Mouse (Mus musculus): Measurements from ENCODE around the gene Kif1bp. TPM values are rescaled to one million over a fixed set of nuclear protein-coding genes. Genes with fewer than 3 reads are reported as not detected.

Kif1bp gene
- polyA plus RNA-seq, 1 experiment from 2014 or later: 36.5 TPM

DNA sequence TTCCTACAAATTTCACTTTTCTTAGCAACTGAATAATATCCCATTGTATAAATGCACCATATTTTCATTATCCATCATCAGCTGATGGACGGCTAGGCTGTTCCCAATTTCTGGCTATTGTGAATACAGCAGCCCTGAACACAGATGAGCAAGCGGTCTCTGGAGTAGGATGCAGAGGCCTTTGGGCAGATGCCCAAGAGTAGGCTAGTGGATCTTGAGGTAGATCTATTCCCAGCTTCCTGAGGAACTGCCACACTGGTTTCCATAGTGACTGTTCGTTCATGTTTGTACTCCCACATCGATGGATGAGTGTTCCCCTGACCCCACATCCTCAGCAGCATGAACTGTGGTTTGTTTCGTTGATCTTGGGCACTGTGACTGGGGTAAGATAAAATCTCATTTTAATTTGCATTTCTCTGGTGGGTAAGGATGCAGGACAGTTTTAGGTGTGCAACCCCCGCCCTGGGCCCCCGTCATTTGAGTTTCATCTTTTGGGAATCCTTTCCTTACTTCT is 27.4 kb downstream of the Kif1bp start:
- Histone ChIP-seq H3K27ac (no peak overlapping the region), H3K4me2 (no peak overlapping the region), H3K27me3 (no peaks in the 10 kb centered on the region), H3K9me3 (no peaks in the 10 kb centered on the region), H3K4me1 (no peaks in the 10 kb centered on the region), H3K9ac (no peak overlapping the region), H3K4me3 (no peak overlapping the region), H3K36me3 (no peaks in the 10 kb centered on the region)
- WGBS: 63% methylated on average over 7 of the region's 7 CpGs
- ATAC-seq (ENCODE audit: borderline replicate concordance, extremely low read depth, low FRiP score, low TSS enrichment): no peak

DNA sequence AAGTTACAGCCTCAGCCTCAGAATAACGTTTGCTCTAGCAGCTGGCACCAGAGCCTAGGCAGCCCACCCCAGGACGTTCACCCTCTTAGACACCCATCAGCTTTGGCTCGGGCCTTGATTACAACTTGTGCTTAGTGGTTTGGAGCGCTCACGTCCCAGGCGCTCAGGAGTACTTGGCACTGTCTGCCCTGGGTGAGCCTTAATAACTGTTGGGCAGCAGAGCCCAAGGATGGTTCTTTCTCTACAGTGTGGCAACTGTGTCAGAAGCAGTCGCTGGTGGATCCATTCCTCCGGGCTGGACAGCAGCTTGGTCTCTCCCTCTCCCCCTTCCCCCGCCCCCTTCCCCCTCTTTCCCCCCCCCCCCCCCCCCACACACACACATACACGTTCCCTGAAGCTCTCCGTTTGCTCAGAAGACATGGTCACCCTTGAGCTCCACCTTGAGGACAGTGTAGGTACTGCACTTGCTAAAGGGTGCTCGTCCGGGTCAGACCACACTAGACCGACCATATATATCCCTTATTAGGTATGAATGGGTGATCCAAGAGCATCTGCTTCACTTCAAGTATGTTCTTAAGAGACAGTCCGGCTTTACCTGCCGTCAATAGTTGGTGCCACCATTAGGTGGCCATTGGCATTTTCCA is 28.6 kb downstream of the Kif1bp start:
- no peak overlapping the region for H3K4me3 ChIP-seq
- 22% methylated on average over 15 of the region's 16 CpGs for whole genome bisulfite sequencing
- H3K36me3 ChIP-seq: no peaks in the 10 kb centered on the region
- no peaks in the 10 kb centered on the region for H3K9me3 ChIP-seq
- no peak for ATAC-seq (ENCODE audit: borderline replicate concordance, extremely low read depth, low FRiP score, low TSS enrichment)
- no peak overlapping the region for H3K4me2 ChIP-seq
- no peak overlapping the region for H3K9ac ChIP-seq
- no peaks in the 10 kb centered on the region for H3K4me1 ChIP-seq
- H3K27me3 ChIP-seq: no peaks in the 10 kb centered on the region
- no peak overlapping the region for H3K27ac ChIP-seq

DNA sequence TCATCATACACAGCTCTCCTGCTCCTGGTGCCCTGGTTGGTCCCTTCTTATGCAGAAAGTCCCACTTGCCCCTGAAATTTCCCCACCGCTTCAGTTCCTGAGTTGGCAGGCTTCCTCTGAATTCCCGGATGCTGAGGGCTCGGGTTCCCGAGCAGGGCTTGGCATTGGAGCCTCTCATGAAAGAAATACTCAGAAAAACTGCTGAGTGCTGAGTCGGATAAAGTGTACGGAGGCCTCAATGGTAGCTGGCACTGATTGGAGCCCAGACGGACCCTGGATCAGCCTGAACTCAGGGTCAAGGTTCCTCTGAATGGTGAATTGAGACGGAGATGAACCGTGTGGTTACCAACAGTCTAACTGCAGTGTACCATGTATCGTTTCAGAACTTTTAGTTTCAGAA is 31.8 kb downstream of the Kif1bp start:
- Histone ChIP-seq H3K27me3 (no peaks in the 10 kb centered on the region), H3K36me3 (no peaks in the 10 kb centered on the region), H3K9me3 (no peaks in the 10 kb centered on the region), H3K4me1 (no peaks in the 10 kb centered on the region), H3K4me3 (no peak overlapping the region), H3K27ac (no peak overlapping the region), H3K4me2 (no peak overlapping the region), H3K9ac (no peak overlapping the region)
- no peak for ATAC-seq (ENCODE audit: borderline replicate concordance, extremely low read depth, low FRiP score, low TSS enrichment)
- WGBS: 69% methylated on average over 10 of the region's 10 CpGs

DNA sequence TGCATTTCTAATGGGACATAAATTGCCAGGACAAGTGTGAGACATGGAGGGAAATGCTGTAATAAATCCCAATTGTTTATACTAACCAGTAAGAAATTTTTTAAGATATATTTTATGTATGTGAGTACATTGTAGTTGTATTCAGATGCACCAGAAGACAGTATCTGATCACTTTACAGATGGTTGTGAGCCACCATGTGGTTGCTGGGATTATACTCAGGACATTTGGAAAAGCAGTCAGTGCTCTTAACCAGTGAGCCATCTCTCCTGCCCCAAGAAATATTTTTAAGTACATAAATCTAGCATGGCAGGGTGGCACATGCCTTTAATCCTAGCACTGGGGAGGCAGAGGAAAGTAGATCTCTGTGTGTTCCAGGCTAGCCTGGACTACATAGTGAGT is 32.5 kb downstream of the Kif1bp start:
- no peak for ATAC-seq (ENCODE audit: borderline replicate concordance, extremely low read depth, low FRiP score, low TSS enrichment)
- H3K9me3 ChIP-seq: no peaks in the 10 kb centered on the region
- H3K4me1 ChIP-seq: no peaks in the 10 kb centered on the region
- H3K9ac ChIP-seq: no peak overlapping the region
- no peaks in the 10 kb centered on the region for H3K27me3 ChIP-seq
- H3K36me3 ChIP-seq: no peaks in the 10 kb centered on the region
- H3K4me3 ChIP-seq: no peak overlapping the region
- H3K27ac ChIP-seq: no peak overlapping the region
- H3K4me2 ChIP-seq: no peak overlapping the region

DNA sequence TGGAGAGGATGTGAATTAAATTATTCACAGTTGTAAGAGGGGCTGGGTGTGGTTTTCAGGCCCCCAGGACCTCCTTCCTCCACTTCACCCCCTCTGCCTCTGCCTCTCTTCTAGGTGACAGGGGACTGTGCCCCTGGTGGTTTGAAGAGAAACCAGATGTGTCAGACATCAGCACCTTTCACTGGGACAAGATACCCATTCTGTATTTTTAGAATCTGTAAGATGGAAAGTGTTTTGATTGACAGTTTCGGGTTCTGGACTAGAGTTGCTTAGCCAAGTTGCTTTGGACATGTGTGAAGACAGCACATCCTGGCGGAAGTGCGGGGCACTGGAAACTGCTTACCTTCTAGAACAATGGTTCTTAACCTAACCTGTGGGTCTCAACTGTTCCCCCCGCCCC is 33.9 kb downstream of the Kif1bp start:
- H3K27ac ChIP-seq: no peak overlapping the region
- no peaks in the 10 kb centered on the region for H3K27me3 ChIP-seq
- ATAC-seq (ENCODE audit: borderline replicate concordance, extremely low read depth, low FRiP score, low TSS enrichment): no peak
- no peaks in the 10 kb centered on the region for H3K4me1 ChIP-seq
- no peak overlapping the region for H3K4me2 ChIP-seq
- H3K36me3 ChIP-seq: no peaks in the 10 kb centered on the region
- WGBS: 78% methylated on average over 4 of the region's 4 CpGs
- no peak overlapping the region for H3K9ac ChIP-seq
- H3K4me3 ChIP-seq: no peak overlapping the region
- H3K9me3 ChIP-seq: no peaks in the 10 kb centered on the region

DNA sequence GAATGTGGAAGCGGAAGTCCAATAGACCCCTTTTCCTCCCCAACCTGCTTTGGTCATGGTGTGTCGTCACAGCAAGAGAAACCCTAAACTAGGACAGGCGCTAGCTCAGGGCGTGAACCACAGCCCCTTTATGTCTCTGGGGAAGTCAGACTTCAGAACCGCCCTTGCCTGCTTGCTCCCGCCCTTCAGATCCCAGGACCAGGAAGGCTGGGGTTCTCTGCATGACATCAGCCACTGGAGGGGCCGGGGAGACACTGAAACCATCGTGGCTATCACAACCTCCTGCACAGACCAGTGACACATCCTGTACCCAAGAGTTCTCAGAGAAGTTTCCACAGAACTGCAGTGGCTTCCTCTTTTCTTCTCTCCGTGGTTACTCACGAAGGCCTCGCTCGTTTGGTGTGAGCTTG is 34.9 kb downstream of the Kif1bp start:
- Histone ChIP-seq H3K4me3 (no peak overlapping the region), H3K27me3 (no peaks in the 10 kb centered on the region), H3K4me1 (no peaks in the 10 kb centered on the region), H3K4me2 (no peak overlapping the region), H3K9me3 (no peaks in the 10 kb centered on the region), H3K9ac (no peak overlapping the region), H3K27ac (no peak overlapping the region), H3K36me3 (no peaks in the 10 kb centered on the region)
- 72% methylated on average over 12 of the region's 12 CpGs for WGBS
- no peak for ATAC-seq (ENCODE audit: borderline replicate concordance, extremely low read depth, low FRiP score, low TSS enrichment)

DNA sequence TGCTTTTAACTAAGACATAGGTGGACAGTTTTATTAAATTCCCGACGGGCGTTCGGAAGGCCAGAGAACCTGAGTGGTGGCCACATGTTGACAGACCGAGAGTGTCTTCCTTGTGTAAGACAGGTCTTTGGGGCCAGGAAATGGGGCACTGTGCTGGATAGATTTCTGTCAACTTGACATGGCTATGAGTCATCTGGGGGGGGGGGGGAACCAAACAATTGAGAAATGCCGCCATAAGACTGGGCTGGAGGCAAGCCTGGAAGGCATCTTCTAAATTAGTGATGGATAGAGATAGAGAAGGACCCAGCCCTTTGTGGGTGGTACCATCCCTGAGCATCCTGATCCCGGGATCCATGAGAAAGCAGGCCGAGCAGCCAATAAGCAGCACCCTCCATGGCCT is 35.3 kb downstream of the Kif1bp start:
- ATAC-seq (ENCODE audit: borderline replicate concordance, extremely low read depth, low FRiP score, low TSS enrichment): no peak
- no peaks in the 10 kb centered on the region for H3K9me3 ChIP-seq
- no peaks in the 10 kb centered on the region for H3K36me3 ChIP-seq
- H3K9ac ChIP-seq: no peak overlapping the region
- H3K27me3 ChIP-seq: no peaks in the 10 kb centered on the region
- no peak overlapping the region for H3K27ac ChIP-seq
- H3K4me1 ChIP-seq: no peaks in the 10 kb centered on the region
- no peak overlapping the region for H3K4me3 ChIP-seq
- H3K4me2 ChIP-seq: no peak overlapping the region
- 85% methylated on average over 8 of the region's 8 CpGs for WGBS

DNA sequence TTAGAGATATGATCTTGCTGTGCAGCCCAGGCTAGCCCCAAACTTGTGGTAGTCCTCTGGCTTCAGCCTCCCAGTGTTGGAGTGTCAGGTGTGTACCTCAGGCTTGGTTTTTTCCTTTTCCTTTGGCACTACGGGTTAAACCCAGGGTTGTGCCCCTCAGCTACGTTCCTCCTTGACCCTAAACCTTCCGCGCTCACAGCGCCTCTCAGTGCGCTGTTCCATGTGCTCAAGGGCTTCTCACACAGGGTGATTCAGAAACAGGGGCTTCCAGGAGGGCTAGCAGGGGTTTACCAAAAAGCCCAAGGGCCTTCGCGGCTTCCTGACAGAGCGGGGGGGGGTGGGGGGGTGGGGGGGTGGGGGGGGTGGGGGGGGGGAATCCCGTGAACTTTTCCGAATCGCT is 35.8 kb downstream of the Kif1bp start:
- no peak overlapping the region for H3K4me2 ChIP-seq
- WGBS: 88% methylated on average over 12 of the region's 12 CpGs
- no peaks in the 10 kb centered on the region for H3K9me3 ChIP-seq
- H3K4me1 ChIP-seq: no peaks in the 10 kb centered on the region
- no peak overlapping the region for H3K9ac ChIP-seq
- no peak overlapping the region for H3K4me3 ChIP-seq
- H3K27me3 ChIP-seq: no peaks in the 10 kb centered on the region
- no peaks in the 10 kb centered on the region for H3K36me3 ChIP-seq
- H3K27ac ChIP-seq: no peak overlapping the region
- no peak for ATAC-seq (ENCODE audit: borderline replicate concordance, extremely low read depth, low FRiP score, low TSS enrichment)

DNA sequence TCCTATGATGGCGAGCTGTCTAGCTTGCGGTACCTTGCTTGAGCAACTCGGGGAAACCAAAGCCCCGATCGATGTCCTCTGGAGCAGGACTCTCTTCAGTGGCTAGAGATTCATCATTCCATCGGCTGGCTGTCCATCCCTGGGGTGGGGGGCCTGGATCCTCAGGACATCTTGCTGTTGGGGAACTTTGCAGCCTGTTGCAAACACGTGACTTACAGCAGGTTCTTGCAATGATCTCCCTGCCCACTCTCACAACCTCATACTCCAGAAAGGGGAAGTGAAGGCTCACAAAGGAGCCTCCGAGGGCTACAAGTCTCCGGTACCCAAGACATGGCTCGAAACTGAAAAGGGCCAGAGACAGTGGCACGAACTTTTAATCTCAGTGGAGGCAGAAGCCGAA is 36.8 kb downstream of the Kif1bp start:
- no peak for ATAC-seq (ENCODE audit: borderline replicate concordance, extremely low read depth, low FRiP score, low TSS enrichment)
- 87% methylated on average over 12 of the region's 12 CpGs for WGBS
- Histone ChIP-seq H3K27me3 (no peaks in the 10 kb centered on the region), H3K4me3 (no peak overlapping the region), H3K9me3 (no peaks in the 10 kb centered on the region), H3K4me1 (no peaks in the 10 kb centered on the region), H3K27ac (no peak overlapping the region), H3K4me2 (no peak overlapping the region), H3K36me3 (no peaks in the 10 kb centered on the region), H3K9ac (no peak overlapping the region)

DNA sequence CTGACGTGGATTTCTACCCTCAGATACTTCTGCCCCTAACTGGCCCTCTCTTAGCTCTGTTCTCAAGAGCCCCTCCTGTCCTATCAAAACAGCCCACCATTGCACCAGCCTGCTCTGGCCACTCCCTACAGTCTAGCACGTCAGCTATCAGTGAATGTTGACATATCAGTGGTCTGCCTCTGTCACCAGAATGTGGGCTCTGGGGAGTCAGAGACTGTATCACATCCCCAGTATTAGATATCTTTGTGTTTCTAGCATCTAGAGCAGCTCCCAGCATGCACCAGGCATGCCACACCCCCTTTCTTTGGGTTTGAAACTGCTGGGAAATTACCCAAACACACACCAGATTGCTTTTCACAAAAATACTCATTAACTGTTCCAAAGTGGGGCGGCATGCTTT is 37.5 kb downstream of the Kif1bp start:
- Histone ChIP-seq H3K9ac (no peak overlapping the region), H3K9me3 (no peaks in the 10 kb centered on the region), H3K4me3 (no peak overlapping the region), H3K4me1 (no peaks in the 10 kb centered on the region), H3K27me3 (no peaks in the 10 kb centered on the region), H3K4me2 (no peak overlapping the region), H3K36me3 (no peaks in the 10 kb centered on the region), H3K27ac (no peak overlapping the region)
- no peak for ATAC-seq (ENCODE audit: borderline replicate concordance, extremely low read depth, low FRiP score, low TSS enrichment)
- 49% methylated on average over 3 of the region's 3 CpGs for WGBS

DNA sequence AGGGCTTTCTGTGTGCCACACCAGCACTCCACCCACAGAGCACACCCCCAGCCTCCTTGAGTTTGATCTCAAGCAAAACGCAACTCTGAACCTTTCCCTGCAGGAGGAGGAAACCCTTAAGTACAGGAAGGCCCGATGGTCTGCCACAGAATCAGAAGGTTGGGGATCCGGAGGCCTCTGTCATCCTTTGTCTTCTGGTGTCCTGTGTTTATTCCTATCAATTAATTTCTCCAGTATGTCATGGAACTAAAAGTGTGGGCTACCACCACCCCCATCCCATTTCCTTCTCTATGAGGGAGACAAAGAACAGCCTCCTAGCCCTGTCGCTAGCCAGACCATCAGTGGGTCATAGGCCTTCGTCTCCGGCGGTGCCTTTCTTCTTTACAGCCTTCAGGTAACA is 43.7 kb downstream of the Kif1bp start:
- Histone ChIP-seq H3K4me3 (no peak overlapping the region), H3K27ac (peak overlapping the region; percentile 53; the same call in 1 of the 2 replicates), H3K9ac (no peak overlapping the region), H3K4me2 (no peak overlapping the region), H3K36me3 (no peaks in the 10 kb centered on the region), H3K4me1 (no peaks in the 10 kb centered on the region), H3K27me3 (no peaks in the 10 kb centered on the region), H3K9me3 (no peaks in the 10 kb centered on the region)
- WGBS: 68% methylated on average over 7 of the region's 7 CpGs
- peak; percentile 67; the same call in 1 of the 2 replicates for ATAC-seq (ENCODE audit: borderline replicate concordance, extremely low read depth, low FRiP score, low TSS enrichment)

DNA sequence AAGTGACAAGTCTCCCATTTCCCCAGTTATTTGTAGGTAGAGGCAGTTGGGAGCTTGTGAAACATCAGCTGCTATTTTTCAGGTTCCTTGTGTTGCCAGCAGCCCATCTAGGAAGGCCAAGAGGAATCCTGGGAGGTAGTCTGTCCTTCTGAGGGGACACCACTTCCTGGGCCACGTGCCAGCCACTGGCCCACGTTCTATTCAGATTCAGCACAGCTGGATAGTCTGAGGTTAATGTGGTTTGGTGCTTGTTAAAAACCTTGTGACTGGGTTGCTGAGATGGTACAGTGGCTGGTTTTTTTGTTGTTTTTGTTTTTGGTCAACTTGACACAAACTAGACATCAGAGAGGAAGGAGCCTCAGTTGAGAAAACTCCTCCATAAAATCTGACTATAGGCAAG is 45.4 kb downstream of the Kif1bp start:
- no peaks in the 10 kb centered on the region for H3K36me3 ChIP-seq
- no peaks in the 10 kb centered on the region for H3K9me3 ChIP-seq
- no peak overlapping the region for H3K9ac ChIP-seq
- ATAC-seq (ENCODE audit: borderline replicate concordance, extremely low read depth, low FRiP score, low TSS enrichment): no peak
- no peaks in the 10 kb centered on the region for H3K27me3 ChIP-seq
- H3K4me1 ChIP-seq: no peaks in the 10 kb centered on the region
- H3K4me2 ChIP-seq: no peak overlapping the region
- 27% methylated on average over 2 of the region's 2 CpGs for WGBS
- no peak overlapping the region for H3K4me3 ChIP-seq
- H3K27ac ChIP-seq: no peak overlapping the region

DNA sequence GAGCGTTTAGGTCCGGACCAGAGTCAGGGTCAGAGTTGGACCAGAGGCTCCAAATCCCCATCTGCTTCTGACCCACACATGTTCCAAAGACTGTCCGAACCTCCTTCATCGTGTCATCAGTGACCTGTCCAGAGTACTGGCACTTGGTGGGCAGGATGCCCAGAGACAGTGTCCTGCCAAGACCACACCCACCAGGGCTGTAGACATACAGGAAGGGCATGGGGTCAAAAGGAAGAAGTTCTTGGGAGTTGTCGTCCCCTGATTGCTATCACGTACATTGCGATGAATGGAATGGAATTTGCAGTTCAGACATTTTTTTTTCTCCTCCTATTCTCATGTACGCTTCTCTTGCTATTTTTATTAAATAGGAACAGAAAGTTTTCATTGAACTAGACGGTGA is 48.1 kb downstream of the Kif1bp start:
- no peaks in the 10 kb centered on the region for H3K27me3 ChIP-seq
- H3K36me3 ChIP-seq: no peaks in the 10 kb centered on the region
- H3K27ac ChIP-seq: peak overlapping the region; percentile 58
- H3K9me3 ChIP-seq: no peaks in the 10 kb centered on the region
- no peak overlapping the region for H3K4me3 ChIP-seq
- no peak overlapping the region for H3K9ac ChIP-seq
- H3K4me1 ChIP-seq: no peaks in the 10 kb centered on the region
- no peak overlapping the region for H3K4me2 ChIP-seq
- WGBS: 53% methylated on average over 9 of the region's 9 CpGs
- no peak for ATAC-seq (ENCODE audit: borderline replicate concordance, extremely low read depth, low FRiP score, low TSS enrichment)
